Mouse (Mus musculus): ENCODE measurements at regions not wholly inside any gene's neighbourhood (a gene's known extent, or its start where the extent isn't known, plus 50 kb on each side); places are given as distances from the start of the nearest gene placed in this dataset.
A peak's percentile ranks its signal among the peaks of the same experiment; 100 is the strongest.

GRCm38 (mm10) chr14:42055451-42055850 is 61.7 kb downstream of the Gm7951 start:
- DNase-seq, result peak in 1 of 2 experiments; percentile 4

Data from spleen, adult 18-20 months (tissue).